Mouse (Mus musculus) urinary bladder, adult 2 months (tissue): ENCODE measurements around the gene Nradd. TPM values are rescaled to one million over a fixed set of nuclear protein-coding genes. Genes with fewer than 3 reads are reported as not detected.

Experiments
- DNase-seq: peaks from one replicate; pipeline ENCODE4 v3.0.0; 2022; ENCODE audit warnings: low spot score
- polyA plus RNA-seq: library from polyadenylated mRNA; depleted of rRNA; stranded (reverse); fragments of >200 nt; gene quantifications from 2 replicates; pipeline ENCODE4 v1.2.3, GENCODE M21; 2012; rRNA removed

The Nradd gene
- 26.8 and 36.6 TPM in 2 replicates for polyA plus RNA-seq

DNA sequence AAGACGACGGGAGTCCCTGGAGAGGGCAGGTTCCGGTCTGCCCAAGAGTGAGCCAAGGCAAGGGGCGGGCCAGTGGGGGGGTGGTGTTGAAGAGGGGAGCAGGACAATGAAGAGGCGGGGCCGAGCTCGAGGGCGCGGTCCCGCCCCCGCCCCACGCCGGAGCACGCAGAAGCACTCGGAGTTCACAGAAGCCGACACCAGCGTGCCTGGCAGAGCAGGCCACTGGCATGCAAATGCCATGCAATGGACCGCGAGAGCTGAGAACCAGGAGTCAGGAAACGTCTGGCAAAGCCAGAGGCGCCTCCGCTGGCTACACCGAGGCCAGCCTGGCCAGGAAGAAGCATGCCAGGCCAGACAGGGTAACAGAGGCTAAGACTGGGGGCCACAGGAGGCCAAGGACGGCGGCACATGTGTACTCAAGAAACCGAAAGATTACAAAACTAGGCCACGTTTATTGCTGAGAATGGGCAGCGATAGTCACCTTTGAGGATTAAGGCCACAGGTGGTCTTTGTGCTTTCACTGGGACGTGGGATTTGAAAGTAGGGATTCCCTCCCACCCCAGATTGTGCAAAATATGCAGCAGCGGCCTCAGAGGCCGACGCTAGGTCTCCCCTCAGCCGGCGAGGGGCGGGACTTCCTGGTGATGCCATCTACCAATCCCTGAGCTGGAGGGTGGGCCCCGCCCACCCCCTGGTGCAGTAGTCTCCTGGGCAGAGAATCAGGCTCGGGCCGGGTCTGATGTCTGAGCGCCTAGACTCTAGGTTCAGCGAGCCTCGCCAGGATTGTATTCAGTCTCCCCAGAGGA lies at the start of gene Nradd:
Nradd (minus strand) TSS at position 92 of the 806 bp plus-strand sequence.
- peak; percentile 63 for DNase-seq

DNA sequence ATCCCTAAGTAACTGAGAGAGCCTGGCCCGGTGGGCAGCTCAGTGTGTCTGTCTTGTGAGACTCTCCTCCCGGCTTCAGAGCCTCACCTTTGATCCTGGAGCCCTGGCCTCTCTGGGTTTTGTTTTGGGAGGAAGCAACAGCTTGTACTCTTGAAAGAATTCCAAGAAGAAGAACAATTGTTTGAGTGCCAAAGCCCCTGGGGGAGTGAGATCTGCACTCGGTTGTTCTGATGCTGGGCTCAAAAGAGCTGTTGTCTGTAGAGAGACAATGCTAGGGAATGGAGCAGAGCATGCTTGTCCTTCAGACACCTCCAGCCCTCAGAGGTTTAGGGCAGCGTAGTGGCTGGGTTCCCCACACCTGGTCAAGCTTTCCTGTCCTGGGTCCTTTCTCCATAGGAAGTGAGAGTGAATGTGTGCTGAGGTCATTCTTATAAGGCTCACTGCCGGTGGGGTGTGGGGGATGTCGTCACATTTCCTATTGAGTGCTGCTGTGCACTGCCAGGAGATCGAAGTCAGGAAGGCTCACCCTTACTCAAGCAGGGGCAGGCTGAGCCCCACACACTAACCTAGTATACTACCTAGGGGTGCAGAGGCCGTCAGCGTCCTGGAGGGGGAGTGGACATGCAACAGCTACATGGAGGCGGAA lies 49.0 kb upstream of the Nradd start:
- DNase-seq = no peak

DNA sequence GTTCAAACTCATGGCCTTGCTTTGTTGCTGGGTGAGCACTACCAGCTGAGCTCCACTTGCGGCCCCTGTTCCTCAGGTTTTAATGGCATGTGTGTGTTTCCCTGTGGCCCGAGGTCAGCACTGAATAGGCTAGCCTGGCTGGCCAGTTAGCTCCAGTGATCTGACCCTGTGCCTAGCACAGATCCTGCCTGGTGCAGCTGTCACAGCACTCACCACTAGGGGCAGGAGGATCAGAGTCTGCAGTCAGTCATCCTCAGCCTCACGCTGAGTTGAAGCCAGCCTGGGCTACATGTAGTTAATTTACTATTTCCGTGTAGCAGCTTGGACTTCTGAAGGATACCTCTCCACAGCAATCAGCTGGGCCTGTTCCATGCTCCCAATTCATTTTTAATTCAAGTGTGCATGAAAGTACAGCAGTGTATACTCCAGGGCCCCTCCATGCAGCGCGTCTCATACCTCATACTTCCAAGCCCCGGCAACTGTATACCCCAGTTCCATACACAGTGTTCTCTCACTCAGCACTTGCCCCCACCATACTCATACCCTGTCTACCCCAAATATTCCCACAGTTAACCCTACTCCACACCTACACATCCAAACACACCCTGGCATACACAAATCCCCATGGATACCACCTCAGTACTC lies 48.3 kb upstream of the Nradd start:
- no peak for DNase-seq

DNA sequence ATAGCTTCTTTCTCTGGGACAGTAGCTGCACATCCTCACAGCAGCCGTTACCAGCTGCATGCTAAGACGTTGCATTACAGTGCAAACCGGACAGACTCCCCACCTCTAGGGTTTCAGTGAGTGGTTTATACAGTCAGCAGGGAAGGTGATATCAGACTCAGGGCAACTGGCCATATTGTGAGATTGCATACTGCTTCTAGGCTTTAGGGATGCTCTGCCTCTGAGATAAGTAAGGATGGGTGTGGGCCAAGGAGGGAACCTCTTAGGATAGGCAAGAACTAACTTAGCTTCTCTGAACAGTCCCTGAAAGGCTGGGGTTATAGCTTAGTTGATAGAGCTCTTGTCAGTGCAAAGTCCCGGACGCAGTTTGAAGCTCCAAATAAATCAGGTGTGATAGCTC lies 45.5 kb upstream of the Nradd start:
- no peak for DNase-seq

DNA sequence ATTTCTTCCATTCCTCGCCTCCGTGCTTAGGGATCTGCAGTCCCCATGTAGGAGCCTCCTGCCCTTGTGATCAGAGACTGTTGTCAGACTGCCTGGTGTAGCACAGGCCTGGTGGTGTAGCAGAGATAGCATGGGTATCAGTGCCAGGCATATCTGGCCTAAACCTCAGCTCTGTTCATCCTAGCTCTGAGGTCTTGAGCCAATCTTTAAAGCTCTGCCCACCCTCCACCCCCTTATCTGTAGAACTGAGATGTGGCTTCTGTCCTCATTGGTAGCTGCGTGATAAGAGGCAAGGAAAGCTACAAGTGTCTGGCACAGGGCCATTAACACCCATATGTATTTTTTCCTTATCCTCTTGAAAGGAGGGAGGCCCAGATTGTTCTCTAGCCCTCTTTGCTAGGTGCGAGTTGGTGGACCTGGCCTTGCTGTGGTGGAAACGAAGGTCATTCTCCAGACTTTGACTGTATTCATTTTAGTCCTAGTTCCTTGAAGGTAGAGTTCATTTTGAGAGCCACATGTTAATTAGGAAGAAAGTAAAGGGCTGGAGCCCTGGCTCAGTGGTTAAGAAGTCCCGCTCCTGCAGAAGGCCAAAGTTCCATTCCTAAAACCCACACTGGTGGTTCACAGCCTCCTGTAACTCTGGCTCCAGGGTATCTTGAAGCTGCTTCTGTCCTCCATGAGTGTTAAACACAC lies 44.5 kb upstream of the Nradd start:
- DNase-seq = no peak

DNA sequence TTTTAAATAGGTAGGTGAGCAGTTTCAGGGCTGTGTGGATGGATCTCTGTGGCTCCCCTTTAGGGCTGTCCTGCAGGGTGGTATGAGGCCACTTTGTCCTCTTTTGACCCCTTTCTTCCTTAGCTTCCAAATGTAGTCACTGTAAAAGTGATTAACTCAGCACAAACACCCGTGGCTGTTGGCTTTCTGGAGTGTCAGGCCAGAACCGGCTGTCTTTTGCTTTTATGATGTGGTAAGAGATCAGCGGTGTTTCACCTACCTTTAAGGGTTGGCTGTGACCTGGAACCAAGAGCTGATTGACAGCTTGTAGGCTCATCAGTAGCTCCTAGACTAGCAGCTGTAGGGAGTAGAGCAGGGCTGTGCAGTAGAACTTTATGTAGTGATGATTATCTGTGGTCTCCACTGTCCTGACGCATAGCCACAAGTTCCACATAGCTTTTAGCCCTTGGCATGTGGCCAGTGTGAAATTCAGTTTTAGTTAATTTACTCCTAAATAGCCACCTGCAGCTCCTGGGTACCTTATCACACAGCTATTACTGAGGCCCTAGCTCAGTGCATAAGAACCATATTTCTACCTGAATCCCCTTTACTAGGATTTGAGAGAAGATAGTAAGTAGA lies 43.1 kb upstream of the Nradd start:
- no peak for DNase-seq

DNA sequence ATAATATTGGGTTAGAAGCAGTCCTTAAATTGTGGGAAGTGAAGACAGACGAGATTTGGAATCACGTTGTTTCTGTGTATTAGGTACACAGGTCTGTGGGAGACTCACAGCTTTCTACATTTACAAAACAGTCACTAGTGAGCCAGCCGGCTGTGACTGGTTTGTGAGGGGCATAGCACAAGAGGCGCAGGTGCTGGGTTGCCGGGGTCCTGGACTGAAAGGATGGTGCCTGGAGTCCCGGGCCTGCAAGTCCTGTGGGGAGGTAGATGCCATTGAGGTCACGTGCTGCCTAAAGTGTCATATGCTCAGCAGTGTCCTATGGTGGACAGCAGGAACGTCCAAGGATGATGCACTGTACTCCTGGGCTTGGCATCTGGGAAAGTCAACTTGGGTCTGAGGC lies 42.1 kb upstream of the Nradd start:
- DNase-seq = no peak

DNA sequence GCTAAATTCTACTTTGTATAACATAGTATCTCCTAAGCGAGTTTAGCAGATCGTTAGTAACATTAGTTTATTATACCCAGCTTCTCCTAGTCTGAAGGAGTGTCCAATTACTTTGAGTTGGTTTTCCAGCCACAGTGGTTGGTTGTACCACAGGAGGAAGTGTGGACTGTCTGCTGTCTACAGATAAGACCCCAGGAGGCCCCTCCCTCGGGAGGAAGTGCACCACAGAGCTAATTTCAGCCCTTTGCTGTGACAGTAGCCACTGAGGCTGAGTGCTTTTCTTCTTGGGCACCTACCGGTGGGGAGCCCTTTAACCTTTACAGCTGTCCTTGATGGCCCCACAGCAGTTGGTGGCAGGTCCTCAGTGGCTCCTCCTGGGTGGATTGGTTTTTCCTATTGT lies 41.7 kb upstream of the Nradd start:
- no peak for DNase-seq

DNA sequence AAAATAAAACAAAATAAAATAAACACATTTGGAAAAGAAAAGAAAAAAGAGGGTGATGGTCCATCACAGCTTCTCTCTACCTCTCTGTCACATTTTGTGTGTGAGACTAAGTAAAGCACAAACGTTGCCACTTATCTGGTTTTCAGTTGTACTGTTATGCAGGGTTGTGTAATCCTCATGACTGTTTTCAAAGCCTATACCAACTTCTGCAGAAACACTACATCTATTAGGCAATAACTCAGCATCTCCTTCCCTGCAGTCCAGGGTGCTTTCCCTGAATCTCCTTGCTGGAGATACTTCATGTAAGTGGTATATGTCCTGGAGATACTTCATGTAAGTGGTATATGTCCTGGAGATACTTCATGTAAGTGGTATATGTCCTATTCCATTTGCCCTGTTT lies 38.6 kb upstream of the Nradd start:
- DNase-seq = no peak

DNA sequence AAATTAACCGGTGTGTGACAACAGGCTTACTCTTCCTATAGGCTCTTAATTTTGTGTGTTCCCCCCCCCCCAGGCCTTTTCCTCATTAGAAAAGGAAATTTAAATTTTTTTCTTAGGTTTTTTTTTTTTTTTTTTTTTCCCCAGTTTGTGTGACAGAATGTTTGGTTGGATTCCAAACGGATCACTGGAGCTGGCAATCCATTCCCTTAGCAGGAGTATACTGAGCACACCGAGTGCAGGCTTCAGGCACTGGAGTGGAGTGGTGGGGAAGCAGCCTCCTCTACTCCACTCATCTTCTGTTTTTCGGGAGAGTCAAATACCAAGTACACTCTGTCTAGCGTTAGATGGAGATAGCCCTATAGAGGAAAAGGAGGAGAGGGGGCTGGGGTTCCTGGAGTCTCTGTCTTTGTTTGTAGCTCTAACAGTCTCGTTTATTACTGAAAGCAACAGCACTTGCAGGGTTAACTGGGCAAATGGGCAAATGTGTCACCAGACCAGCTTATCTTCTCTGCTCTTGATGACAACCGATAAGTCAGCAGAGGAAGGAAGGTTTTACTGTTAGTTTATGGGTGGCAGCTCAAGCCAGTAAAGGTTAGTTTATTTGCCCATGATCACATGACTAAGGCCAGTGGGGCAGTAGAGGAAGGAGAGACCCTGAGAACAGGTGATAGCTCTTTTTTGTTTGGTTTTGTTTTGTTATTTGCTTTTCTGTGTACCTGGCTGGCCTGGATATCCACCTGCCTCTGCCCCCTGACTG lies 36.8 kb upstream of the Nradd start:
- no peak for DNase-seq

DNA sequence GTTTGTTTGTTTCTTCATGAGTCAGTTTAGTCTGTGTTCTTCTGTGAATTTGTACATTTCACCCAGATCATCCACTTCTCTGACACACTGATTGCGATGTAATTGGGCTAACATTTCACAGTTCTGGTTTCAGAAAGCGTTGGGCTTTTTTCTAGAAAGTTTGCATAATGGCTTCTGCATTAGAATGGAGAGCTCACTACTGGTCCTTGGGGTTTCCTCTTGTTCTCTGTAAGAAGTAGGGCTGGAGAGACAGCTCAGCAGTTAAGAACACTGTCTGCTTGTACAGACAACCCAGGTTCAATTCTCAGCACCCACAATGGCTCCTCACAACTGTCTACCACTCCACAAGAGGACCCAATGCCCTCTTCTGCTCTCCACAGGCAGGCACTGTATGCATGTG lies 36.0 kb upstream of the Nradd start:
- DNase-seq = no peak

DNA sequence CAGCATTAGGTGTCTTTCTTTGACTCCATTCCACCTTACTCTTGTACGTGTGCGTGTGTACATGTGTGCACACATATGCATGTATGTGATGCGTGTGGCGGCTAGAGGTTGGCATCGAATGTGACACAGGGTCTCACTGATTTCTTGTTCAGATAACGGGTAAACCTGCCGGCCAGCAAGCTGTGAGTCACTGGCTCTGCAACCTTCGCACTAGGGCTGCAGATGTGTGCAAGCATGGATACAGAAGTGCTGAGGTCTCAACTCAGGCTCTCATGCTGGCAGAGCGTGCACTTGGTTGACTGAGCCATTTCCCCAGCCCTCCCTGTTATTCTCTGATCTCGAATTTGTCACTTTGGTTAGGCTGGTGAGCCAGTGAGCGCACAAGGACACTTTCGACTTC lies 35.3 kb upstream of the Nradd start:
- no peak for DNase-seq

DNA sequence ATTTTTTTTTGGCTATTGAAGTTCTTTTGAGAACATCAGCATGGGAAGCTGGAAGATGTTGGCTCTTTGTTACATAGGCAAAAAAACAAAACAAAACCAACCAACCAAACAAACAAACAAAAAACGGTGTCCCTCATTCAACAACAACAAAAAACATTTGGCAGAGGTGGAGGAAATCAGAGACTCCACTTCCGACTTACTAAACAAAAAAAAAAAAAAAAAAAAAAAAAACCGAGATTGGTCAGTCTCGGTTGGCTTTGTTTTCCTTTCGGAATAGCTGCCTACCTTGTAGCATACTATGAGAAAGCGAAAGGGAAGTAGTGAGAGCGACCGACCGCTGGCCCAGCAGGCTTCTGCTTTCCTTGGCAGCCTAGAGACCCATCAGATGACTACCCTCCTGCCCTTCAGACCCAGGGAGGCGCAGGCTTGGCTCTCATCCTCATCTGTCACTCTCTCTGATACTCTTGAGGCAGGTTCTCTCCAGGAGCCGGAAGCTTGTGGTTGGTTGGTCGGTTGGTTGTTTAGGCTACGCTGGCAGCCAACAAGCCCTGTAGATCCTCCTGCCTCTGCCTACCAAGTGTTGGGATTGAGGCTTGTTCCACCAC lies 33.3 kb upstream of the Nradd start:
- no peak for DNase-seq

DNA sequence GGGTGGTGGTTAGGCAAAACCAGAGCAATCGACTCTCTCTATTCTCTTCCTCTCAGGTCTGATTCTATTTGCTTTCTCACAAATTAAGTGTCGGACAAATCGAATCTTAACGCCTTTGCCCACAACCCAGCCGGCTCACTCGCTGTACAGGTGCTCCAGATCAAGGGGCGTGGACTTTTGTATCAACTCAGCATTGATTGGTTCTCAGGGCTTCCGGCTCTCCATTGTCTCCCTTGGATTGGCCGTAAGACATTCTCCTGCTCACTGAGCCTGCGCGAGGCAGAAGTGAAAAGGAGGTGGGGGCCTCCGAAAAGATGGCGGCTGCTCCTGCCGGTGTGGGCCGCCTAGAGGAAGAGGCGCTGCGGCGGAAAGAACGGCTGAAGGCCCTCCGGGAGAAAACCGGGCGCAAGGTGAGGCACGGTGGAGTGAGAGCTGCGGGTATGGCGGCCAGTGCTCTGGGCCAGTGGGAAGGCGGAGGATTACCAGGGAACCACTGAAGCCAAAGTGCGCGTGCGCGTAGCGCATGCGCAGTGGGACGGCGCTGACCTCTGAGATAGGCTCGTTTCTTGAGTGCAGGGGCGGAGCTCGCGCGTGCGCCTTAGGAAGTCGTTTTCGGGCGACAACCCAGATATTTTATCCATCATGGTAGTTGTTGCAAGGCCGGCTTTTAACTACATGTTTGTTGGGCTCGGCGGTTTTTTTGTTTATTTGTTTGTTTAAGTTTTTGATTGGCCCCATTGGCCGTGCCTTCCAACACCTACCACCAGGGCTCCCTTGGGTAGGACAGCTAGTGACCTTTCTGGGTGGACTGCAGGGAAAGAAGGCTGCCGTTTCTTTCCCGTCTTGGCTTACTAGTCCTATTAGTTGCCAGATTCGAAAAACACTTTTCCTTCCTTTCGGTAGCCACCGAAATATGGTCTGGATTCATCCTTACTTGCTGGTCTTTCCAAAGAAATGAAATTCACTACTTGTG lies 32.3 kb upstream of the Nradd start, which contains the start of gene Ccdc12:
Ccdc12 (plus strand) TSS at position 255 of the 973 bp plus-strand sequence.
- peak; percentile 93 for DNase-seq

DNA sequence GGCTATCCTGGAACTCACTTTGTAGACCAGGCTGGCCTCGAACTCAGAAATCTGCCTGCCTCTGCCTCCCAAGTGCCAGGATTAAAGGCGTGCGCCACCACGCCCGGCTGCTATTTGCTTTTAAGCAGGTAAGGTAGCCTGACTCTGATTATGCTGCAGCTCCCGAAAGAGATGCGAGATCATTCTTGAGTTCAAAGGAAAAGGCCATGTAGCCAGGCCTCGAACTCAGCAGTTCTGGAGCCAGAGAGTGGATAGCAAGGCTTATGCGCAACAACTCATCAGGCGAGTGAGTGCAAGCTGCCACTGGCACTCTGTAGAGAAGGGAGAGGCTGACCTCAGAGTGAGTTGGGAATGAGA lies 31.4 kb upstream of the Nradd start:
- DNase-seq = no peak

DNA sequence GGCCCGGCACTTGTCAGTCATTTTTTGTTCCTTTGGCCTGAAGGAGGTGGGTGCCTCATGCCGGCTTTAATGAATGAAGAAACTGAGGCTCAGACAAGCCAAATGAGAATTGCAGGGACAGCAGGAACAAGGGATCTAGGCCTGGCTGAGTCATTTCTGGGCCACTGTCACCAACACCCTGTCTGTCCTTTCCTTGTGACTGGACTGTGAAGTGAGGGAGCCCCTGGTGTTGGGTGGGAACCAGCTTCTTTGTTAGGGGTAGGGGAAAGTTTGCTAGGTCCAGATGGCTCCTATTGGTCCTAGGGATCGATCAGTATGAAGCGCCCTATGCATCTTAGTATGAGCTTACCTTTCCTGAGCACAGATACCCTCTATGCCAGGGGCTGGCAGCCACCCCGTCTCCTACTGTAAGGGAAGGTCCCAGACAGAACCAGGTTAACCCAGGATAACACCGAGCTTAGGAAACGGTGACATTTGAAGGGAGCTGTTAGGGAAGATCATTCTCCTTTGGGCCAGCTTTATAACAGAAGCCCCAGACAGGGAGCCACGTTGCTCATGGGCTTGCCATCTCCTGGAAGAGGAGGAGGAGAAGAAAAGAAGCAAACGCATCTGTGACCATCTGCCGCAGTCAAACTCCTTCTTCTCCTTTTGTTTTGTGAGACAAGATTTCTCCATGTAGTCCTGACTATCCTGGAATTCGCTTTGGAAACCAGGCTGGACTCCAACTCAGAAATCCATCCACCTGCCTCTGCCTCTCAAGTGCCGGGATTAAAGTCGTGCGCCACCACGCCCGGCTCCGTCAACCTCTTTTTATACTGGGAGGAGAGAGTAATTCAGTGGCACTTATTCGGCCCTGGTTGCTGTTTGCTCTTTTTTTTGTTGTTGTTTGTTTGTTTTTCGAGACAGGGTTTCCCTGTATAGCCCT lies 30.7 kb upstream of the Nradd start:
- no peak for DNase-seq

DNA sequence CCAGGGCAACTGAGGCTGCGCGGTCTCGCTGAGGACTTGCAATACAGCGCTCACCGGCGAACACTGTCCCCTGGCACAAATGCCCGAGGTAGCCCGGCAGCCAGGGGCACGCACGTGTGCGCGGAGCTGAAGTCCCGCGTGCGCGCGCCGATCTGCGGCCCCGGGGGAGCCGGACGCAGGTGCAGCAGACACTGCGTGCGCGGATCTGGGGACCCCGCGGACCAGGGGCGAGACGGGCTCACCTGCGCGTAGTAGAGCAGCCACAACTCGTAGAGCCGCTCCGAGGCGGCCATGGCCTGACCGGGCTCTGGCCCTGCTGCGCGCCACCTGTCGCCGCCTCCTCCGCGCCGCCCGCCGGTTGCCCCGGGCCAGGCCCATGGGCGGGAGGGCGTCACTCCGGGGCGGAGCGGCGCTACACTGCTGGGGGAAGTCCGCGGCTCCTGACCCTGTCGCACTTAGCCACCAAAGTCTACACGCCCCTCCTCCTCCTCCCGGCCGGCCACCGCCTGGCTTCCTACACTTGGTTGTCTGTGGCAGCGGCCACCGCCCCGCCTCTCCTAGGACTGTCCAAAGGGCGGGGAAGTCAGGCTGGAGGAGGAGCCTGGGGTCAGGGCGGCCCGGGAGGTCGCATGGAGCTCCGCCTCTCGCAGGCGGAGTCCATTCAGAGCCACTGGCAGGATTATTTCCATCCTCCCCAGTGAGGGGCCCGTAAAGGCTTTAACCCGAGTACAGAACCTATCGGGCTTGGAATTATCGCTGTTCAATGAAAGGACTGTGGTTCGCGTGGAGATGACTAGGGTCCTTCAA lies 29.6 kb upstream of the Nradd start, which contains the start of gene Nbeal2:
Nbeal2 (minus strand) TSS at position 507 of the 807 bp plus-strand sequence.
- DNase-seq = peak; percentile 90
